Comparison of ENCODE assay signal across 27 mouse cellular contexts in genomic region chr8:56929076-56929475, GRCm38 (mm10).
DNase-seq lines count a peak whose midpoint lies in the region; ATAC-seq and TF ChIP-seq lines count a peak whose summit lies in the region.
"Had no signal": no experiment of that assay in that cellular context is flagged by ENCODE, and none has a peak within 500 bp of the region (broad histone marks: within the 10 kb centered on the region; RNA-seq: fewer than 3 reads in every experiment).

No protein-coding gene starts in this region.

- no peak overlapping the region for H3K4me2 ChIP-seq in embryonic facial prominence, embryonic 14.5 days (ENCODE audit: low read depth, low read length)
- no peak overlapping the region for H3K4me2 ChIP-seq in hindbrain, embryonic 11.5 days (replicated peaks; ENCODE audit: low read depth, low read length)
- H3K4me2 ChIP-seq in hindbrain, embryonic 16.5 days (ENCODE audit: low read length) = no peak overlapping the region
- no peak overlapping the region for H3K4me2 ChIP-seq in kidney, embryonic 15.5 days
- H3K4me2 ChIP-seq: embryonic facial prominence, embryonic 15.5 days; forebrain, embryonic 15.5 days; heart, embryonic 13.5 days; hindbrain, embryonic 12.5 days; hindbrain, embryonic 15.5 days had no signal

- no peak overlapping the region for H3K27ac ChIP-seq in embryonic facial prominence, embryonic 14.5 days (replicated peaks; ENCODE audit: low read depth, low read length)
- H3K27ac ChIP-seq in embryonic facial prominence, embryonic 10.5 days (replicated peaks) = no peak overlapping the region
- no peak overlapping the region for H3K27ac ChIP-seq in hindbrain, embryonic 11.5 days (ENCODE audit: low read depth, low read length)
- H3K27ac ChIP-seq in hindbrain, embryonic 16.5 days (ENCODE audit: low read depth, low read length) = no peak overlapping the region
- no peak overlapping the region for H3K27ac ChIP-seq in kidney, embryonic 15.5 days
- H3K27ac ChIP-seq: embryonic facial prominence, embryonic 15.5 days; forebrain, embryonic 15.5 days; heart, embryonic 10.5 days; heart, embryonic 13.5 days; hindbrain, embryonic 12.5 days; hindbrain, embryonic 15.5 days had no signal

- no peaks in the 10 kb centered on the region for H3K27me3 ChIP-seq in embryonic facial prominence, embryonic 14.5 days (replicated peaks; ENCODE audit: control insufficient read depth, insufficient read depth, low read length)
- H3K27me3 ChIP-seq in embryonic facial prominence, embryonic 10.5 days (replicated peaks; ENCODE audit: low read depth, poor library complexity, severe bottlenecking) = no peaks in the 10 kb centered on the region
- H3K27me3 ChIP-seq in hindbrain, embryonic 11.5 days (ENCODE audit: control insufficient read depth, insufficient read depth, low read length) = no peaks in the 10 kb centered on the region
- no peaks in the 10 kb centered on the region for H3K27me3 ChIP-seq in hindbrain, embryonic 16.5 days (replicated peaks; ENCODE audit: control insufficient read depth, insufficient read depth, low read length)
- H3K27me3 ChIP-seq in kidney, embryonic 15.5 days = no peaks in the 10 kb centered on the region
- H3K27me3 ChIP-seq: embryonic facial prominence, embryonic 15.5 days; forebrain, embryonic 15.5 days; heart, embryonic 13.5 days; hindbrain, embryonic 12.5 days; hindbrain, embryonic 15.5 days had no signal

- H3K4me3 ChIP-seq in embryonic facial prominence, embryonic 14.5 days (ENCODE audit: low read depth, low read length) = no peak overlapping the region
- no peak overlapping the region for H3K4me3 ChIP-seq in embryonic facial prominence, embryonic 10.5 days
- H3K4me3 ChIP-seq in hindbrain, embryonic 11.5 days (ENCODE audit: low read depth, low read length) = no peak overlapping the region
- H3K4me3 ChIP-seq in hindbrain, embryonic 16.5 days (ENCODE audit: low read length) = no peak overlapping the region
- no peak overlapping the region for H3K4me3 ChIP-seq in kidney, embryonic 15.5 days (replicated peaks)
- H3K4me3 ChIP-seq: embryonic facial prominence, embryonic 15.5 days; forebrain, embryonic 15.5 days; heart, embryonic 10.5 days; heart, embryonic 13.5 days; hindbrain, embryonic 12.5 days; hindbrain, embryonic 15.5 days had no signal

- WGBS in embryonic facial prominence, embryonic 14.5 days = 72% methylated on average over 6 of the region's 6 CpGs
- 85% methylated on average over 6 of the region's 6 CpGs for WGBS in embryonic facial prominence, embryonic 10.5 days
- 66% methylated on average over 6 of the region's 6 CpGs for WGBS in hindbrain, embryonic 11.5 days
- WGBS in hindbrain, embryonic 16.5 days = 44% methylated on average over 6 of the region's 6 CpGs
- 74% methylated on average over 6 of the region's 6 CpGs for WGBS in kidney, embryonic 15.5 days

- no peak for TF ChIP-seq POLR2A in brain, embryonic 14.5 days (IDR thresholded peaks at IDR 0.05; ENCODE audit: borderline replicate concordance, extremely low read depth, insufficient read depth, insufficient read length, poor library complexity, severe bottlenecking)

- peak; percentile 3 for DNase-seq in embryonic facial prominence, embryonic 14.5 days (ENCODE audit: low spot score)
- DNase-seq in embryonic facial prominence, embryonic 10.5 days (ENCODE audit: low spot score) = no peak
- DNase-seq in hindbrain, embryonic 11.5 days (ENCODE audit: low spot score) = no peak
- DNase-seq in MN1 (ENCODE audit: low spot score) = peak; percentile 81
- peak; percentile 25 for DNase-seq in brain, embryonic 14.5 days (ENCODE audit: low read depth)
- no peak for DNase-seq in cerebellum, postnatal 25 days
- DNase-seq: adrenal gland, postnatal 10 days; cerebellum, adult 11-12 months; cerebellum, adult 8-10 months; cerebellum, postnatal 10 days; embryo, embryonic 11 days; gastrocnemius, postnatal 25 days; heart, adult 18-20 months; heart, postnatal 14 days; heart, postnatal 4 days; kidney, adult 2 months had no signal

- no peak for TF ChIP-seq CTCF in brain, embryonic 14.5 days (IDR thresholded peaks at IDR 0.05; ENCODE audit: borderline replicate concordance, extremely low read depth, insufficient read depth, insufficient read length)

- H3K9ac ChIP-seq in embryonic facial prominence, embryonic 14.5 days (ENCODE audit: low read depth, low read length) = no peak overlapping the region
- no peak overlapping the region for H3K9ac ChIP-seq in hindbrain, embryonic 11.5 days (ENCODE audit: low read depth, low read length)
- no peak overlapping the region for H3K9ac ChIP-seq in hindbrain, embryonic 16.5 days (ENCODE audit: low read depth, low read length)
- no peak overlapping the region for H3K9ac ChIP-seq in kidney, embryonic 15.5 days
- H3K9ac ChIP-seq: embryonic facial prominence, embryonic 15.5 days; forebrain, embryonic 15.5 days; heart, embryonic 13.5 days; hindbrain, embryonic 12.5 days; hindbrain, embryonic 15.5 days had no signal

- no peaks in the 10 kb centered on the region for H3K4me1 ChIP-seq in embryonic facial prominence, embryonic 14.5 days (ENCODE audit: control insufficient read depth, insufficient read depth, low read length)
- no peaks in the 10 kb centered on the region for H3K4me1 ChIP-seq in embryonic facial prominence, embryonic 10.5 days
- H3K4me1 ChIP-seq in hindbrain, embryonic 11.5 days (replicated peaks; ENCODE audit: control insufficient read depth, insufficient read depth, low read length) = no peaks in the 10 kb centered on the region
- H3K4me1 ChIP-seq in hindbrain, embryonic 16.5 days (ENCODE audit: control insufficient read depth, insufficient read depth, low read depth, low read length) = no peaks in the 10 kb centered on the region
- no peaks in the 10 kb centered on the region for H3K4me1 ChIP-seq in kidney, embryonic 15.5 days
- H3K4me1 ChIP-seq: embryonic facial prominence, embryonic 15.5 days; forebrain, embryonic 15.5 days; hindbrain, embryonic 12.5 days; hindbrain, embryonic 15.5 days had no signal

- no peak for ATAC-seq in embryonic facial prominence, embryonic 14.5 days (ENCODE audit: low read depth)
- peak; percentile 47; the same call in 1 of the 2 replicates for ATAC-seq in hindbrain, embryonic 11.5 days (ENCODE audit: low FRiP score)
- no peak for ATAC-seq in hindbrain, embryonic 16.5 days
- no peak for ATAC-seq in kidney, embryonic 15.5 days (replicated peaks; ENCODE audit: low FRiP score)
- ATAC-seq: activated CD4-positive, CD25-positive, alpha-beta regulatory T cell, adult 4 months; CD4-positive, CD25-positive, alpha-beta regulatory T cell, adult 4 months; forebrain, embryonic 15.5 days; intestine, embryonic 16.5 days had no signal

- H3K9me3 ChIP-seq in embryonic facial prominence, embryonic 14.5 days (ENCODE audit: control insufficient read depth, low read length) = no peaks in the 10 kb centered on the region
- no peaks in the 10 kb centered on the region for H3K9me3 ChIP-seq in embryonic facial prominence, embryonic 10.5 days
- H3K9me3 ChIP-seq in hindbrain, embryonic 11.5 days (ENCODE audit: control insufficient read depth, low read length) = no peaks in the 10 kb centered on the region
- H3K9me3 ChIP-seq in hindbrain, embryonic 16.5 days (ENCODE audit: control insufficient read depth, low read length) = no peaks in the 10 kb centered on the region
- H3K9me3 ChIP-seq in kidney, embryonic 15.5 days (replicated peaks) = no peaks in the 10 kb centered on the region
- H3K9me3 ChIP-seq: embryonic facial prominence, embryonic 15.5 days; forebrain, embryonic 15.5 days; heart, embryonic 10.5 days; heart, embryonic 13.5 days; hindbrain, embryonic 12.5 days; hindbrain, embryonic 15.5 days had no signal

- H3K36me3 ChIP-seq in embryonic facial prominence, embryonic 14.5 days (ENCODE audit: control insufficient read depth, insufficient read depth, low read length) = no peaks in the 10 kb centered on the region
- no peaks in the 10 kb centered on the region for H3K36me3 ChIP-seq in embryonic facial prominence, embryonic 10.5 days (replicated peaks)
- H3K36me3 ChIP-seq in hindbrain, embryonic 11.5 days (ENCODE audit: control insufficient read depth, insufficient read depth, low read length) = no peaks in the 10 kb centered on the region
- no peaks in the 10 kb centered on the region for H3K36me3 ChIP-seq in hindbrain, embryonic 16.5 days (ENCODE audit: control insufficient read depth, insufficient read depth, low read length)
- H3K36me3 ChIP-seq in kidney, embryonic 15.5 days = no peaks in the 10 kb centered on the region
- H3K36me3 ChIP-seq: embryonic facial prominence, embryonic 15.5 days; forebrain, embryonic 15.5 days; heart, embryonic 10.5 days; heart, embryonic 13.5 days; hindbrain, embryonic 12.5 days; hindbrain, embryonic 15.5 days had no signal

Comparison
In these comparisons a context has a peak if more than half of its experiments do, and no peak if none do; other contexts are left out.
1. DNase-seq: peak in embryonic facial prominence, embryonic 14.5 days (single experiment), MN1 (single experiment) and brain, embryonic 14.5 days (single experiment); none in embryonic facial prominence, embryonic 10.5 days (single experiment), hindbrain, embryonic 11.5 days (single experiment) and cerebellum, postnatal 25 days (0 of 2).